In the genomic region with DNA sequence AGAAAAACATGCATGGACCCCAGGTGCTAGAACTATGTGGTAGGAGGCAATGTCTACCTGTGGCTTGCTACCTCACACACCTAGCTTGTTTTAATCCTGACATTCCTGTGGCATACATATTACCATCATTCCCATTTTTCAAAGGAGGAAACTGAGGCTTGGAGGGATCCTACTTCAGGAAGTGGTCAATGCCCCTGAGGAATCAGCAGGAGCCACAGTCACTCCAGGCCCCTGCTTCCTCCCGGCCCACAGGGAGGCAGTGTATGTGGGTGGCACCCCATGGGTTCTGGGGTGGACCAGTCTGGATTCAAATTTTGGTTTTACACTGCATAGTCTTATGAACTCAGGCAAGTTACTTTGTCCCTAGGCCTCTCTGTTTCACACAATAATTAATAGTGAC, we compare ENCODE assay signal across 12 mouse cellular contexts. TPM values are rescaled to one million over a fixed set of nuclear protein-coding genes. Genes with fewer than 3 reads are reported as not detected.
DNase-seq lines count a peak whose midpoint lies in the region; ATAC-seq and TF ChIP-seq lines count a peak whose summit lies in the region.
"Had no signal": no experiment of that assay in that cellular context is flagged by ENCODE, and none has a peak within 500 bp of the region (broad histone marks: within the 10 kb centered on the region; RNA-seq: fewer than 3 reads in every experiment).

No protein-coding gene starts in this region.

- peaks cover 19% of the 10 kb centered on the region for H3K79me2 ChIP-seq in liver, adult 2 months (ENCODE audit: control insufficient read depth, insufficient read depth, low read length)

- peaks cover 31% of the 10 kb centered on the region for H3K4me1 ChIP-seq in heart, postnatal 0 days (ENCODE audit: control insufficient read depth, insufficient read depth)
- peaks cover 42% of the 10 kb centered on the region for H3K4me1 ChIP-seq in liver, adult 2 months (ENCODE audit: control insufficient read depth, insufficient read depth, low read length)
- H3K4me1 ChIP-seq in testis, adult 2 months (ENCODE audit: control insufficient read depth, insufficient read depth, low read length) = no peaks in the 10 kb centered on the region
- peaks cover 10% of the 10 kb centered on the region for H3K4me1 ChIP-seq in stomach, postnatal 0 days (replicated peaks; ENCODE audit: control insufficient read depth, insufficient read depth)

- peaks cover 20% of the 10 kb centered on the region for H3K9me3 ChIP-seq in heart, postnatal 0 days (replicated peaks; ENCODE audit: control insufficient read depth, low read length)
- H3K9me3 ChIP-seq in stomach, postnatal 0 days (ENCODE audit: control insufficient read depth, low read length) = no peaks in the 10 kb centered on the region; the same call in 1 of the 2 replicates

- TF ChIP-seq POLR2A in liver, adult 2 months (IDR thresholded peaks at IDR 0.05; ENCODE audit: extremely low read depth, insufficient read depth, low read length) = no peak
- TF ChIP-seq POLR2A in testis, adult 2 months (IDR thresholded peaks at IDR 0.05; ENCODE audit: control insufficient read depth, low read depth, low read length) = no peak

- H3K27me3 ChIP-seq in heart, postnatal 0 days (ENCODE audit: control insufficient read depth, insufficient read depth, low read length) = no peaks in the 10 kb centered on the region
- no peaks in the 10 kb centered on the region for H3K27me3 ChIP-seq in liver, adult 2 months (ENCODE audit: control insufficient read depth, insufficient read depth, low read length)
- H3K27me3 ChIP-seq in testis, adult 2 months (ENCODE audit: control insufficient read depth, insufficient read depth, low read length) = no peaks in the 10 kb centered on the region
- H3K27me3 ChIP-seq in stomach, postnatal 0 days (ENCODE audit: control insufficient read depth, insufficient read depth, low read length) = no peaks in the 10 kb centered on the region
- H3K27me3 ChIP-seq: limb, embryonic 12.5 days had no signal

- peak overlapping the region; percentile 72 for H3K27ac ChIP-seq in heart, postnatal 0 days (ENCODE audit: low read depth)
- peak overlapping the region; percentile 43 for H3K27ac ChIP-seq in liver, adult 2 months (replicated peaks; ENCODE audit: insufficient read depth, low read depth, low read length)
- H3K27ac ChIP-seq in testis, adult 2 months (ENCODE audit: control insufficient read depth, insufficient read depth, low read depth, low read length) = peak overlapping the region; percentile 57
- H3K27ac ChIP-seq in stomach, postnatal 0 days (replicated peaks) = peak overlapping the region; percentile 76
- H3K27ac ChIP-seq: limb, embryonic 12.5 days had no signal

- no peak for ATAC-seq in heart, postnatal 0 days (ENCODE audit: insufficient read depth, low read depth)
- ATAC-seq in stomach, postnatal 0 days (ENCODE audit: low FRiP score, low TSS enrichment) = no peak
- no peak for ATAC-seq in activated CD4-positive, CD25-positive, alpha-beta regulatory T cell, adult 4 months
- ATAC-seq: forebrain, embryonic 14.5 days had no signal

- no peak for TF ChIP-seq EP300 in heart, postnatal 0 days (IDR thresholded peaks at IDR 0.05; ENCODE audit: low read depth)
- no peak for TF ChIP-seq EP300 in stomach, postnatal 0 days (optimal IDR thresholded peaks at IDR 0.05)

- TF ChIP-seq CTCF in heart, postnatal 0 days (IDR thresholded peaks at IDR 0.05; ENCODE audit: low read depth) = no peak
- TF ChIP-seq CTCF in liver, adult 2 months (IDR thresholded peaks at IDR 0.05; ENCODE audit: low read depth, low read length) = no peak
- TF ChIP-seq CTCF in testis, adult 2 months (IDR thresholded peaks at IDR 0.05; ENCODE audit: control insufficient read depth, insufficient read depth, insufficient replicate concordance, low read depth, low read length) = no peak
- TF ChIP-seq CTCF in stomach, postnatal 0 days (IDR thresholded peaks at IDR 0.05; ENCODE audit: low read depth) = no peak

- H3K4me3 ChIP-seq in heart, postnatal 0 days (ENCODE audit: low read depth, low read length) = no peak overlapping the region
- no peak overlapping the region for H3K4me3 ChIP-seq in liver, adult 2 months (ENCODE audit: insufficient read depth, low read depth, low read length)
- no peak overlapping the region for H3K4me3 ChIP-seq in testis, adult 2 months (ENCODE audit: control insufficient read depth, low read depth, low read length)
- H3K4me3 ChIP-seq in stomach, postnatal 0 days (ENCODE audit: low read depth, low read length) = no peak overlapping the region
- H3K4me3 ChIP-seq: limb, embryonic 12.5 days had no signal

- WGBS in heart, postnatal 0 days = 85% methylated on average over 1 of the region's 1 CpGs
- WGBS in liver, adult 2 months = 67% methylated on average over 1 of the region's 1 CpGs
- 83% methylated on average over 1 of the region's 1 CpGs for WGBS in stomach, postnatal 0 days

- peaks cover 24% of the 10 kb centered on the region for H3K36me3 ChIP-seq in heart, postnatal 0 days (replicated peaks; ENCODE audit: control insufficient read depth, insufficient read depth, low read length)
- H3K36me3 ChIP-seq in liver, adult 2 months (ENCODE audit: control insufficient read depth, insufficient read depth, low read length) = no peaks in the 10 kb centered on the region
- no peaks in the 10 kb centered on the region for H3K36me3 ChIP-seq in testis, adult 2 months (ENCODE audit: control insufficient read depth, insufficient read depth, low read length)
- H3K36me3 ChIP-seq in stomach, postnatal 0 days (ENCODE audit: control insufficient read depth, insufficient read depth, low read length) = 0 out of 2 replicates have a peak, but pooled peaks cover 4% of the 10 kb centered on the region
- H3K36me3 ChIP-seq: limb, embryonic 12.5 days had no signal

- no peak overlapping the region for H3K4me2 ChIP-seq in heart, postnatal 0 days (ENCODE audit: low read depth, low read length)
- no peak overlapping the region for H3K4me2 ChIP-seq in stomach, postnatal 0 days (replicated peaks; ENCODE audit: low read depth)
- H3K4me2 ChIP-seq: limb, embryonic 12.5 days had no signal

- H3K9ac ChIP-seq in heart, postnatal 0 days (replicated peaks; ENCODE audit: low read depth, low read length) = no peak overlapping the region; the same call in 1 of the 2 replicates
- no peak overlapping the region for H3K9ac ChIP-seq in liver, adult 2 months (ENCODE audit: low read depth, low read length)
- no peak overlapping the region for H3K9ac ChIP-seq in stomach, postnatal 0 days (ENCODE audit: low read length)
- H3K9ac ChIP-seq: limb, embryonic 12.5 days had no signal

- no peak for DNase-seq in heart, postnatal 0 days (ENCODE audit: low spot score)
- DNase-seq in heart, adult 18-20 months = no peak
- no peak for DNase-seq in liver, adult 2 months (ENCODE audit: extremely low read depth, low read depth, low spot score)
- DNase-seq in liver = no peak
- no peak for DNase-seq in testis, postnatal 10 days (ENCODE audit: low spot score)
- no peak for DNase-seq in stomach, postnatal 0 days (ENCODE audit: low spot score)
- DNase-seq: cerebellum, adult 9-11 months; midbrain, embryonic 14.5 days had no signal

RNA-seq across cellular contexts. Expression of a gene that starts 13.2 kb away (rescaled TPM):
- 5.7 and 51.1 TPM in 2 replicates for total RNA-seq in heart, postnatal 0 days (2014; rRNA removed; ENCODE audit: low replicate concordance)
- polyA plus RNA-seq in heart, postnatal 0 days (2015; fragmentation: Nextera tagmentation; extraction: Ambion mirVana) = 13.7 and 14.7 TPM in 2 replicates
- 1 to 10 TPM; 5.7 to 6.9 TPM for total RNA-seq in heart, adult 18-20 months (2021)
- total RNA-seq in liver, adult 2 months (2014; rRNA removed) = 7.3 and 7.5 TPM in 2 replicates
- 3.3 and 3.5 TPM in 2 replicates for polyA plus RNA-seq in liver, adult 2 months (2012; rRNA removed)
- polyA plus RNA-seq in testis, adult 2 months (2012; rRNA removed) = 1.6 and 2.0 TPM in 2 replicates
- 16.6 and 17.7 TPM in 2 replicates for polyA plus RNA-seq in stomach, postnatal 0 days (2015; fragmentation: Nextera tagmentation; extraction: Ambion mirVana)
- 10 to 100 TPM; 54.1 to 58.9 TPM for polyA plus RNA-seq in activated CD4-positive, CD25-positive, alpha-beta regulatory T cell, adult 4 months (2017; shearing (Covaris generic))

RNA-seq across cellular contexts. Expression of a gene that starts 58.7 kb away (rescaled TPM):
- 19.8 and 24.6 TPM in 2 replicates for total RNA-seq in heart, postnatal 0 days (2014; rRNA removed; ENCODE audit: low replicate concordance)
- 35.3 and 35.7 TPM in 2 replicates for polyA plus RNA-seq in heart, postnatal 0 days (2015; fragmentation: Nextera tagmentation; extraction: Ambion mirVana)
- 10 to 100 TPM; 26.6 to 30.5 TPM for total RNA-seq in heart, adult 18-20 months (2021)
- total RNA-seq in liver, adult 2 months (2014; rRNA removed) = 10.9 and 11.5 TPM in 2 replicates
- 10.5 and 13.7 TPM in 2 replicates for polyA plus RNA-seq in liver, adult 2 months (2012; rRNA removed)
- polyA plus RNA-seq in testis, adult 2 months (2012; rRNA removed) = 116 and 122 TPM in 2 replicates
- polyA plus RNA-seq in stomach, postnatal 0 days (2015; fragmentation: Nextera tagmentation; extraction: Ambion mirVana) = 16.5 and 16.9 TPM in 2 replicates
- 10 to 100 TPM; 16.0 to 17.8 TPM for polyA plus RNA-seq in activated CD4-positive, CD25-positive, alpha-beta regulatory T cell, adult 4 months (2017; shearing (Covaris generic))
